17 mouse cellular contexts compared by ENCODE assay signal in genomic region chr19:55336441-55336840, GRCm38 (mm10). TPM values are rescaled to one million over a fixed set of nuclear protein-coding genes. Genes with fewer than 3 reads are reported as not detected.
A peak's percentile ranks its signal among the peaks of the same experiment; 100 is the strongest.
DNase-seq lines count a peak whose midpoint lies in the region; ATAC-seq lines count a peak whose summit lies in the region.
"Had no signal": no experiment of that assay in that cellular context is flagged by ENCODE, and none has a peak within 500 bp of the region (broad histone marks: within the 10 kb centered on the region; RNA-seq: fewer than 3 reads in every experiment).

No protein-coding gene starts in this region.

- H3K9ac ChIP-seq in kidney, embryonic 14.5 days (ENCODE audit: low read depth, low read length), result no peak overlapping the region
- no peak overlapping the region for H3K9ac ChIP-seq in midbrain, embryonic 13.5 days (replicated peaks)
- H3K9ac ChIP-seq: hindbrain, embryonic 15.5 days; intestine, embryonic 15.5 days; liver, embryonic 14.5 days; stomach, embryonic 15.5 days had no signal

- no peak overlapping the region for H3K4me2 ChIP-seq in kidney, embryonic 14.5 days (replicated peaks; ENCODE audit: low read depth, low read length)
- no peak overlapping the region for H3K4me2 ChIP-seq in midbrain, embryonic 13.5 days (replicated peaks)
- H3K4me2 ChIP-seq: heart, embryonic 11.5 days; hindbrain, embryonic 15.5 days; intestine, embryonic 15.5 days; stomach, embryonic 15.5 days had no signal

- no peaks in the 10 kb centered on the region for H3K9me3 ChIP-seq in kidney, embryonic 14.5 days (ENCODE audit: control insufficient read depth, low read length)
- no peaks in the 10 kb centered on the region for H3K9me3 ChIP-seq in midbrain, embryonic 13.5 days
- H3K9me3 ChIP-seq: embryonic facial prominence, embryonic 10.5 days; hindbrain, embryonic 15.5 days; intestine, embryonic 15.5 days; stomach, embryonic 15.5 days had no signal

- no peak overlapping the region for H3K27ac ChIP-seq in kidney, embryonic 14.5 days (ENCODE audit: low read depth, low read length)
- H3K27ac ChIP-seq in midbrain, embryonic 13.5 days, result peak overlapping the region; percentile 59
- H3K27ac ChIP-seq: embryonic facial prominence, embryonic 10.5 days; gastrocnemius, adult 2 months; hindbrain, embryonic 15.5 days; intestine, embryonic 15.5 days; liver, embryonic 14.5 days; stomach, embryonic 15.5 days had no signal

- no peaks in the 10 kb centered on the region for H3K4me1 ChIP-seq in kidney, embryonic 14.5 days (ENCODE audit: control insufficient read depth, insufficient read depth, low read length)
- peaks cover 22% of the 10 kb centered on the region for H3K4me1 ChIP-seq in midbrain, embryonic 13.5 days (replicated peaks)
- H3K4me1 ChIP-seq: embryonic facial prominence, embryonic 10.5 days; hindbrain, embryonic 15.5 days; intestine, embryonic 15.5 days; stomach, embryonic 15.5 days had no signal

- H3K4me3 ChIP-seq in kidney, embryonic 14.5 days (ENCODE audit: low read length), result no peak overlapping the region
- no peak overlapping the region for H3K4me3 ChIP-seq in midbrain, embryonic 13.5 days (replicated peaks)
- H3K4me3 ChIP-seq: embryonic facial prominence, embryonic 10.5 days; gastrocnemius, adult 2 months; hindbrain, embryonic 15.5 days; intestine, embryonic 15.5 days; myocyte; stomach, embryonic 15.5 days had no signal

- no peak for ATAC-seq in kidney, embryonic 14.5 days (ENCODE audit: low FRiP score, low TSS enrichment)
- ATAC-seq in midbrain, embryonic 13.5 days, result 0 out of 2 replicates have a peak, but pooled peaks have one; percentile 54
- ATAC-seq: intestine, embryonic 15.5 days had no signal

- no peaks in the 10 kb centered on the region for H3K27me3 ChIP-seq in kidney, embryonic 14.5 days (ENCODE audit: control insufficient read depth, insufficient read depth, low read length)
- no peaks in the 10 kb centered on the region for H3K27me3 ChIP-seq in midbrain, embryonic 13.5 days
- H3K27me3 ChIP-seq: hindbrain, embryonic 15.5 days; intestine, embryonic 15.5 days; stomach, embryonic 15.5 days had no signal

- WGBS in kidney, embryonic 14.5 days, result 83% methylated on average over 12 of the region's 12 CpGs
- WGBS in midbrain, embryonic 13.5 days, result 80% methylated on average over 12 of the region's 12 CpGs

- DNase-seq in kidney, adult 8-10 months, result peak; percentile 45 to 68
- DNase-seq in kidney, adult 9 months, result peak; percentile 65
- DNase-seq in kidney, postnatal 25 days, result peak; percentile 54 to 75
- no peak for DNase-seq in ovary, postnatal 36 days (ENCODE audit: low spot score)
- DNase-seq in cerebellum, postnatal 36 days, result no peak
- DNase-seq: cerebellum, adult 2 months; right cerebral cortex, postnatal 25 days had no signal

- peaks cover 6% of the 10 kb centered on the region; the same call in 1 of the 2 replicates for H3K36me3 ChIP-seq in kidney, embryonic 14.5 days (ENCODE audit: control insufficient read depth, insufficient read depth, low read length)
- peaks cover 4% of the 10 kb centered on the region; the same call in 1 of the 2 replicates for H3K36me3 ChIP-seq in midbrain, embryonic 13.5 days
- H3K36me3 ChIP-seq: intestine, embryonic 15.5 days; stomach, embryonic 15.5 days had no signal

RNA-seq across cellular contexts. Expression of gene Vti1a, which starts 20.3 kb away (rescaled TPM):
- polyA plus RNA-seq in kidney, embryonic 14.5 days (2014; fragmentation: Nextera tagmentation; extraction: Ambion mirVana), result 17.0 and 25.7 TPM in 2 replicates
- polyA plus RNA-seq in midbrain, embryonic 13.5 days (2015; fragmentation: Nextera tagmentation; extraction: Ambion mirVana), result 31.4 and 32.8 TPM in 2 replicates

RNA-seq across cellular contexts. Expression of gene Zdhhc6, which starts 20.6 kb away (rescaled TPM):
- 83.0 and 110 TPM in 2 replicates for polyA plus RNA-seq in kidney, embryonic 14.5 days (2014; fragmentation: Nextera tagmentation; extraction: Ambion mirVana)
- polyA plus RNA-seq in midbrain, embryonic 13.5 days (2015; fragmentation: Nextera tagmentation; extraction: Ambion mirVana), result 74.3 and 76.0 TPM in 2 replicates

Comparison
In these comparisons a context has a peak if more than half of its experiments do, and no peak if none do; other contexts are left out.
1. DNase-seq: peak in kidney, adult 8-10 months (2 of 2), kidney, adult 9 months (single experiment) and kidney, postnatal 25 days (2 of 2); none in ovary, postnatal 36 days (single experiment) and cerebellum, postnatal 36 days (0 of 2).